Mouse (Mus musculus) spleen, adult 2 months (tissue): ENCODE measurements around the gene Med11. TPM values are rescaled to one million over a fixed set of nuclear protein-coding genes. Genes with fewer than 3 reads are reported as not detected.

Experiments used
- DNase-seq, 2 experiments: peaks; one replicate each; pipeline versions ENCODE4 v3.0.0 to v3.0.0-alpha.2; 2012 to 2021; ENCODE audit warnings: low spot score in 2 of 2, low read depth in 1 of 2
- H3K27ac ChIP-seq: fragments of 200-500 bp; 2 replicates; pipeline ENCODE4 v1.5.1; 2012; ENCODE audit warnings: low read length, inconsistent platforms; ENCODE audit not compliant: insufficient read depth
- H3K27me3 ChIP-seq: fragments of 200-500 bp; 2 replicates; pipeline ENCODE4 v1.6.1; 2012; ENCODE audit warnings: mild to moderate bottlenecking, moderate library complexity, low read length, inconsistent platforms; ENCODE audit not compliant: control insufficient read depth, insufficient read depth
- H3K36me3 ChIP-seq: fragments of 200-500 bp; 2 replicates; pipeline ENCODE4 v1.6.1; 2012; ENCODE audit warnings: mild to moderate bottlenecking, low read length, inconsistent platforms; ENCODE audit not compliant: control insufficient read depth, insufficient read depth
- H3K4me1 ChIP-seq: fragments of 200-500 bp; 2 replicates; pipeline ENCODE4 v1.6.1; 2011; ENCODE audit warnings: inconsistent platforms; ENCODE audit not compliant: control insufficient read depth, insufficient read depth, insufficient read length
- H3K4me3 ChIP-seq: fragments of 200-500 bp; 2 replicates; pipeline ENCODE4 v1.5.1; 2011; ENCODE audit warnings: mild to moderate bottlenecking, inconsistent platforms; ENCODE audit not compliant: insufficient read depth, insufficient read length; ENCODE audit errors: extremely low read depth
- CTCF ChIP-seq: fragments of 200-500 bp; IDR thresholded peaks from 2 replicates; pipeline ENCODE4 v1.5.1; 2011; ENCODE audit warnings: mild to moderate bottlenecking, inconsistent platforms; ENCODE audit not compliant: insufficient read depth, insufficient read length, insufficient replicate concordance; ENCODE audit errors: extremely low read depth
- POLR2A ChIP-seq: fragments of 200-500 bp; IDR thresholded peaks from 2 replicates; pipeline ENCODE4 v1.6.1; 2011; ENCODE audit warnings: low read depth, low read length, inconsistent platforms
- WGBS: fragments of 180-500 bp; shearing (Covaris S2); methylation state at CpG from one replicate; pipeline ENCODE4 v1.1.7; 2018; 5-methylcytosine and 5-hydroxymethylcytosine counted together
- polyA plus RNA-seq: library from polyadenylated mRNA; depleted of rRNA; stranded (reverse); fragments of >200 nt; gene quantifications from 2 replicates; pipeline ENCODE4 v1.2.3, GENCODE M21; 2012; rRNA removed

Gene Med11
- polyA plus RNA-seq: 24.6 and 29.2 TPM in 2 replicates

- H3K27ac ChIP-seq: peak within 1 kb of the TSS; percentile 97
- WGBS: under 1% methylated on average over 46 of the region's 46 CpGs
- peak; percentile 91 to 93 for DNase-seq
- no peaks in the 10 kb centered on the region for H3K27me3 ChIP-seq
- H3K36me3 ChIP-seq: peaks cover 2% of the 10 kb centered on the region; the same call in 1 of the 2 replicates
- peaks cover 12% of the 10 kb centered on the region for H3K4me1 ChIP-seq
- H3K4me3 ChIP-seq: peak within 1 kb of the TSS; percentile 79
- TF ChIP-seq CTCF (peak; percentile 65; the same call in 1 of the 2 replicates), POLR2A (peak; percentile 74)
Observed at GRCm38 (mm10) chr11:70451797-70452498, at the start of gene Med11. Gene Med11, plus strand, starts transcription at chr11:70451919.

- 89% methylated on average over 2 of the region's 2 CpGs for WGBS
- H3K36me3 ChIP-seq: peaks cover 17% of the 10 kb centered on the region
- H3K27ac ChIP-seq: no peak overlapping the region
Observed at GRCm38 (mm10) chr11:70403598-70403997, 48.1 kb upstream of the Med11 start.

GRCm38 (mm10) chr11:70409594-70410296 lies 42.0 kb upstream of the Med11 start, which contains the start of gene Pelp1:
Gene Pelp1, minus strand, starts transcription at chr11:70410031.
- DNase-seq: peak; percentile 58 to 74
- Histone ChIP-seq H3K4me1 (peaks cover 3% of the 10 kb centered on the region), H3K4me3 (peak within 1 kb of the TSS; percentile 100), H3K27me3 (no peaks in the 10 kb centered on the region), H3K36me3 (no peaks in the 10 kb centered on the region; the same call in none of the 2 replicates), H3K27ac (peak within 1 kb of the TSS; percentile 77)
- no peak for TF ChIP-seq POLR2A
- WGBS: under 1% methylated on average over 59 of the region's 59 CpGs

More at GRCm38 (mm10) chr11:70403598-70403997, 48.1 kb upstream of the Med11 start:
- no peak overlapping the region for H3K4me3 ChIP-seq
- no peak for DNase-seq
- no peaks in the 10 kb centered on the region for H3K4me1 ChIP-seq
- H3K27me3 ChIP-seq: no peaks in the 10 kb centered on the region
- TF ChIP-seq POLR2A (no peak), CTCF (no peak)

DNA sequence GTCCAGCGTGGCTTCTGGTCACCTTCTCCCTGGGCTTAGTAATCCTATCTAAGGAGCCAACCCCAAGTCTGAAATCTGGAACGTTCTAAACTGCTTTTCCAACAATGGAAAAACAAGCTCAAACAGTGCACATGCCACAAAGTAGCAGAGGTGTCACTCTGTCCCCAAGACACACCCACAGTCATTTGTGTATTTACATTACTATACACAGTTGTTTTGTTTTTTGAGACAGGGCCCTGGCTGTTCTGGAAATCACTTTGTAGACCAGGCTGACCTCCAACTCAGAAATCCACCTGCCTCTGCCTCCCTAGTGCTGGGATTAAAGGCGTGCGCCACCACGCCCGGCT lies 41.4 kb upstream of the Med11 start:
- H3K27ac ChIP-seq: no peak overlapping the region
- no peaks in the 10 kb centered on the region; the same call in 1 of the 2 replicates for H3K36me3 ChIP-seq
- peaks cover 3% of the 10 kb centered on the region for H3K4me1 ChIP-seq
- no peaks in the 10 kb centered on the region for H3K27me3 ChIP-seq
- WGBS: 48% methylated on average over 6 of the region's 6 CpGs
- peak overlapping the region; percentile 100 for H3K4me3 ChIP-seq
- no peak for DNase-seq
- TF ChIP-seq CTCF: no peak
- no peak for TF ChIP-seq POLR2A

GRCm38 (mm10) chr11:70412591-70412990 lies 39.1 kb upstream of the Med11 start:
- Histone ChIP-seq H3K4me3 (no peak overlapping the region), H3K27ac (no peak overlapping the region), H3K4me1 (peaks cover 3% of the 10 kb centered on the region), H3K27me3 (no peaks in the 10 kb centered on the region), H3K36me3 (no peaks in the 10 kb centered on the region)
- 82% methylated on average over 5 of the region's 5 CpGs for WGBS
- DNase-seq: no peak
- TF ChIP-seq POLR2A: no peak
- no peak for TF ChIP-seq CTCF

DNA sequence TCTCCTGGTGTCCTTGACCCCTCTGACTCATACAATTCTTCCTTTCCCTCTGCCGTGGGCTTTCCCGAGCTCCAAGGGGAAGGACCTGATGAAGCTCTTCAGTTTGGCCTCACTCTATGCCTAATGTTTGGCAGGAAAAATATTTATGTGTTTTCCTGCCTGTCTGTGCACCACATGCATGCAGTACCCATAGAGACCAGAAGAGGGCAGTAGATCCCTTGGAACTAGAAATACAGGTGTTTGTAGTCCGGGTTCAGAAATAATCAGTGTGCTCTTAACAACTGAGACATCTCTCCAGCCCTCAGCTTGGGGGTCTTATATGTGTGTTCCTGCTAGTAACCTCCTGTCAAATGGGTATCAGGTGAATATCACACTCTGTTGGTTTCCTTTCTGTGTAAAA lies 37.8 kb upstream of the Med11 start:
- Histone ChIP-seq H3K27me3 (no peaks in the 10 kb centered on the region), H3K4me3 (no peak overlapping the region), H3K36me3 (no peaks in the 10 kb centered on the region), H3K27ac (no peak overlapping the region), H3K4me1 (peaks cover 3% of the 10 kb centered on the region)
- 0% methylated on average over 3 of the region's 3 CpGs for whole genome bisulfite sequencing
- TF ChIP-seq CTCF (peak; percentile 49; the same call in 1 of the 2 replicates), POLR2A (no peak)
- peak; percentile 49 to 67 for DNase-seq
